Mouse (Mus musculus) testis, adult 2 months (tissue): ENCODE measurements around the gene Slc35b2.

ENCODE experiments used
- CTCF ChIP-seq: fragments of 200-500 bp; IDR thresholded peaks from 2 replicates; pipeline ENCODE4 v1.5.1; 2012; ENCODE audit warnings: low read depth, mild to moderate bottlenecking, inconsistent platforms, low read length, moderate library complexity; ENCODE audit not compliant: control insufficient read depth, insufficient read depth, insufficient replicate concordance
- POLR2A ChIP-seq: fragments of 200-500 bp; IDR thresholded peaks from 2 replicates; pipeline ENCODE4 v1.6.1; 2012; ENCODE audit warnings: low read depth, mild to moderate bottlenecking, inconsistent platforms, low read length, moderate library complexity; ENCODE audit not compliant: control insufficient read depth

- no peak for TF ChIP-seq POLR2A
- TF ChIP-seq CTCF = no peak
These were observed 21.0 kb upstream of the Slc35b2 start for GRCm38 (mm10) chr17:45542705-45543104.
